Mouse (Mus musculus) limb, embryonic 14.5 days (tissue): ENCODE measurements around the gene Gopc. TPM values are rescaled to one million over a fixed set of nuclear protein-coding genes. Genes with fewer than 3 reads are reported as not detected.
"Not testable (repeated sequence)": the region's sequence is repeated elsewhere in the genome, so short reads cannot be mapped to it uniquely, and the experiment has no call there.

Experiments used
- ATAC-seq: fragments of 200-750 bp; cut with Nextera tagmentation; 2 replicates; pipeline ENCODE4 v1.8.0; 2017; ENCODE audit warnings: low read depth, moderate number of reproducible peaks, moderate TSS enrichment; ENCODE audit not compliant: low FRiP score
- DNase-seq: peaks from one replicate; pipeline ENCODE4 v3.0.0-alpha.2; 2015; ENCODE audit warnings: low spot score
- H3K27ac ChIP-seq: fragments of 300-500 bp; sonication (generic); replicated peaks from 2 replicates; pipeline ENCODE4 v1.5.1; 2014; ENCODE audit warnings: low read depth, mild to moderate bottlenecking, low read length, moderate library complexity, mixed read lengths
- H3K27me3 ChIP-seq: fragments of 300-500 bp; sonication (generic); 2 replicates; pipeline ENCODE4 v1.6.1; 2014; ENCODE audit warnings: low read length, mixed read lengths; ENCODE audit not compliant: control insufficient read depth, insufficient read depth
- H3K36me3 ChIP-seq: fragments of 300-500 bp; sonication (generic); 2 replicates; pipeline ENCODE4 v1.6.1; 2014; ENCODE audit warnings: mild to moderate bottlenecking, low read length, moderate library complexity, mixed read lengths; ENCODE audit not compliant: control insufficient read depth, insufficient read depth
- H3K4me1 ChIP-seq: fragments of 300-500 bp; sonication (generic); 2 replicates; pipeline ENCODE4 v1.6.1; 2014; ENCODE audit warnings: antibody characterized with exemption, low read length, mixed read lengths; ENCODE audit not compliant: control insufficient read depth, insufficient read depth
- H3K4me2 ChIP-seq: fragments of 300-500 bp; sonication (generic); replicated peaks from 2 replicates; pipeline ENCODE4 v1.6.1; 2014; ENCODE audit warnings: low read depth, mild to moderate bottlenecking, low read length, moderate library complexity; ENCODE audit not compliant: severe bottlenecking
- H3K4me3 ChIP-seq: fragments of 300-500 bp; sonication (generic); replicated peaks from 2 replicates; pipeline ENCODE4 v1.5.1; 2014; ENCODE audit warnings: low read length
- H3K9ac ChIP-seq: fragments of 300-500 bp; sonication (generic); 2 replicates; pipeline ENCODE4 v1.6.1; 2014; ENCODE audit warnings: mild to moderate bottlenecking, low read depth, low read length, moderate library complexity; ENCODE audit not compliant: severe bottlenecking
- H3K9me3 ChIP-seq: fragments of 300-500 bp; sonication (generic); 2 replicates; pipeline ENCODE4 v1.6.1; 2016; ENCODE audit warnings: low read length; ENCODE audit not compliant: control insufficient read depth
- POLR2A ChIP-seq: fragments of 200-500 bp; IDR thresholded peaks from 2 replicates; pipeline ENCODE4 v1.8.0; 2012; ENCODE audit warnings: inconsistent platforms, mild to moderate bottlenecking, moderate library complexity, borderline replicate concordance; ENCODE audit not compliant: insufficient read depth, insufficient read length; ENCODE audit errors: extremely low read depth
- WGBS: fragments of 180-500 bp; shearing (Covaris S2); extraction: QIAGEN DNeasy Blood & Tissue Kit; methylation state at CpG from one replicate; pipeline ENCODE4 v1.1.7; 2014; 5-methylcytosine and 5-hydroxymethylcytosine counted together
- polyA plus RNA-seq, 2 experiments: library from polyadenylated mRNA; depleted of rRNA in 1 of 2; stranded (reverse) in 1 of 2; unstranded in 1 of 2; fragments of >200 nt; fragmentation: Nextera tagmentation in 1 of 2; extraction: Ambion mirVana in 1 of 2; gene quantifications; 2 replicates each; pipeline versions ENCODE4 v1.2.1 to v1.2.3; 2012 to 2014

Gene Gopc
- polyA plus RNA-seq, 2 experiments: 17.6 to 20.2 TPM

DNA sequence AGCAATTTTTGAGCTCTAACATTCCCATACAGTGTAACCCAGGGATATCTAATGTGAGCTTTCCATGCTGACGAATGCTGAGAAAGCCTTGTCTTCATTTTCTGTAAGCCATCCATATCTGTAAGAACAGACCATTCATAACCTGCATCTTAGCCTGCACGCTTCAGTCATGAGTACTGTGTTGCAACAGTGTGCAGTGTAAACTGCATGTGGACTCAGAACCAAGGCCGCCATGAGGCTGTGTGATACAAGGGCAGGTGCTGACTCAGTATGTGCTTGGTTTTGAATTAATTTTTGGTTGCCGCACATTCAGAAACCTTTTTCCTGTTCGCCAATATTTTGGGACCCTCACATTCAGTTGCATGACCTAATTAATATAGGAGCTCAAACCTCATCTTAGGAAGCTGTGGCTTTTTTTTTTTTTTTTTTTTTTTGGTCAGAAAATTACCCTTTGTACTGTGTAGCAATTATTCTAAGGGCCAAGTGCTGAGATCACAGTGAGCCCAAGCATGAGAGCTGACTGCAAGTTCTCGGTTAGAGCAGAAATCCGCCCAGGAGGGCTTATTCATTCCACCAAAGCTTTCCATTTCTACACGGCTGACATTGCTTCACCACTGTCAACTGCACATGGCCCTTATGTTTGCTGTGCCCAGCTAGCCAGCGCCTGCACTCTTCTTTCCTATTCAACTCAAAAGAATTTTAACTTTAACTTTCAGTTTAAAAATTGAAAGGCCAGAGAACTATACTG lies 20.9 kb downstream of the Gopc start:
- Histone ChIP-seq H3K4me2 (no peak overlapping the region), H3K27ac (no peak overlapping the region), H3K27me3 (no peaks in the 10 kb centered on the region), H3K36me3 (peaks cover 8% of the 10 kb centered on the region; the same call in 1 of the 2 replicates), H3K4me3 (no peak overlapping the region), H3K9me3 (no peaks in the 10 kb centered on the region), H3K4me1 (no peaks in the 10 kb centered on the region), H3K9ac (no peak overlapping the region)
- no peak for TF ChIP-seq POLR2A
- ATAC-seq (no peak), DNase-seq (no peak)
- WGBS: 92% methylated on average over 9 of the region's 9 CpGs

DNA sequence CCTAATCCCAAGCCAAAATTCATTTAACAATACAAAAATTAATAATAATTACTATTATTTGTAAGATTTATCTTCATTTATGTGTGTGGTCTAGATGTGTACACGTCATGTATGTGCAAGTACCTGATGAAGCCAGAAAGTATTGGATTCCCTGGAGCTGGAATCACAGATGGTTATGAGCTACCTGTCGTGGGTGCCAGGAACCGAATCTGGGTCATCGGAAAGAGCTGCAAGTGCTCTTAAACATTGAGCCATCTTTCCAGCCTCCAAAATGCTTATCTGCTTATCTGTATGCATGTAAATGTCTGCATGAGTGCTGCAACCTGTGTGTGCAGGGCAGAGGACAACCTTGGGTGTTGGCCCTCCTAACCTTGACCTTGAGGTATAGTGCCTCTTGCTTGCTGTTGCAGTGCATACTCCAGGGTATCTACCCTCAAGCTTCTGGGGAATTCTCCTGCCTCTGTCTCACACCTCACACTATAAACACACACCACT lies 21.6 kb downstream of the Gopc start:
- Histone ChIP-seq H3K36me3 (peaks cover 10% of the 10 kb centered on the region; the same call in 1 of the 2 replicates), H3K9me3 (no peaks in the 10 kb centered on the region), H3K27ac (no peak overlapping the region), H3K4me3 (no peak overlapping the region), H3K4me2 (no peak overlapping the region), H3K4me1 (no peaks in the 10 kb centered on the region), H3K27me3 (no peaks in the 10 kb centered on the region), H3K9ac (no peak overlapping the region)
- DNase-seq: no peak
- 91% methylated on average over 4 of the region's 4 CpGs for WGBS
- no peak for TF ChIP-seq POLR2A
- ATAC-seq: no peak

DNA sequence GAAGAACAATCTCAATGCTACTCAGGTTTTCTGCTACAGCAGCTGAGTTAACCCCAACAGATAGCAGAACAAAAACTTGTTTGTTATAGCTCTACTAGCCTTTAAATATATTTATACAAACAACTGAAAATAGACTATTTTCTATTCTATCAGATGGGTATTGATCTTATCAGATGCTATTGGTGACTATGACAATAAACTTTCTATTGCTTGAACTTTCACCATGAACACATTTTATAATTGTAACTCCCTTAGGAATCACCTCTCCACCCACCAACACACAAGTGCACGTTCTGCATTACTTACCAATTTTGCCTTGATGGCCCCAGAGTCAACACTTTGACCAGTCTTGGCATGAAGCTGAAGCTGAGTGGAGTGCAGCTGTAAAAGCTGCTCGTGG lies 23.5 kb downstream of the Gopc start, which contains the start of gene Gm26741:
Gm26741 (plus strand) TSS at position 301 of the 400 bp plus-strand sequence.
- H3K9me3 ChIP-seq: no peaks in the 10 kb centered on the region

DNA sequence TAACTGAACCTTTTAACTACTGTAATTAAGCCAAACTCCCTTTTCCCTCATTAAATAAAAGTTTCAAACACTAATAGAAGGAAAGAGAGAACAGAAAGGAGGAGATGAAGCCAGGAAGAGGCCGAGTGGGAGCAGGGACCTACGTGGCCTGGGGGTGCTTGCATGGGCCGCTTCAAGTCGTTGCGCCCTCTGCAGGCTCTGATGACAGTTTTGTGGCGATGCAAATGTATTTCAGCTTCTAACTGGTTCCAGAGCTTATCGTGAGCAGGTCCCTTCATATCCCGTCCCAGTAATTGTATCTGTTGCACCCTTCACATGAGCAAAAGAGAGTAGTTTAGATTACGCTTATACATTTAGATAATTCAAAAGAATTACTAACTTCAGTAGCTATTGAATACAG lies 28.7 kb downstream of the Gopc start:
- no peak for DNase-seq

More for the DNA sequence above, 23.5 kb downstream of the Gopc start, which contains the start of gene Gm26741:
- WGBS: 89% methylated on average over 2 of the region's 2 CpGs
- Histone ChIP-seq H3K4me3 (no peak within 1 kb of the TSS), H3K4me2 (no peak within 1 kb of the TSS), H3K27ac (no peak within 1 kb of the TSS), H3K9ac (no peak within 1 kb of the TSS), H3K27me3 (no peaks in the 10 kb centered on the region), H3K36me3 (peaks cover 10% of the 10 kb centered on the region; the same call in 1 of the 2 replicates), H3K4me1 (no peaks in the 10 kb centered on the region)
- no peak for TF ChIP-seq POLR2A
- ATAC-seq (no peak), DNase-seq (no peak)

DNA sequence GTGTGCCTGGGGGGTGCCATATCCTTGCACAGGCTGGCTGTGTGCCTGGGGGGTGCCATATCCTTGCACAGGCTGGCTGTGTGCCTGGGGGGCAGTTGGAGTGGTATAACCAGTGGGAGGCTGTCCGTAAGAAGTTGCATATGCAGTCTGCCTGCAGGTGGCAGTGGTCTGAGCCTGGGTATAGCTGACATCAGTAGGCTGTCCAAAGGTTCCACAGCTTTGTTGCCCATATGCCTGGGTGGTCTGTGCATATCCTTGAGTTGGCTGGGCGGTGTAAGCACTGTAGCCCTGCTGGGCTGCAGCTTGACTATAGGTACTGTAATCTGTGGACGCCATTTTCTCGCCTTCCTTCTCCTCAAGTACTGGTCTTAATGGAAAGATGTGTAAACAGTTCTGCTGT lies 38.6 kb downstream of the Gopc start:
- not testable (repeated sequence) for H3K9ac ChIP-seq, H3K4me2 ChIP-seq, DNase-seq, H3K27ac ChIP-seq, H3K27me3 ChIP-seq, H3K9me3 ChIP-seq, H3K4me1 ChIP-seq, ATAC-seq, H3K4me3 ChIP-seq
- 86% methylated on average over 4 of the region's 4 CpGs for WGBS
- peaks cover 54% of the 10 kb centered on the region for H3K36me3 ChIP-seq

More for the DNA sequence above, 28.7 kb downstream of the Gopc start:
- Histone ChIP-seq H3K4me3 (no peak overlapping the region), H3K9ac (no peak overlapping the region), H3K36me3 (peaks cover 47% of the 10 kb centered on the region), H3K4me1 (no peaks in the 10 kb centered on the region), H3K27ac (no peak overlapping the region), H3K4me2 (no peak overlapping the region), H3K9me3 (no peaks in the 10 kb centered on the region), H3K27me3 (no peaks in the 10 kb centered on the region)
- no peak for ATAC-seq
- WGBS: 78% methylated on average over 9 of the region's 9 CpGs
- TF ChIP-seq POLR2A: no peak
